Mouse (Mus musculus): ENCODE data around the gene Zfp74. TPM values are rescaled to one million over a fixed set of nuclear protein-coding genes. Genes with fewer than 3 reads are reported as not detected.

The Zfp74 gene
- polyA plus RNA-seq, 1 experiment from 2014 or later, result 12.8 TPM

- peaks cover 22% of the 10 kb centered on the region for H3K4me1 ChIP-seq (replicated peaks; ENCODE audit: control insufficient read depth, insufficient read depth, low read length)
- DNase-seq (ENCODE audit: low spot score) (peak; percentile 93), ATAC-seq (replicated peaks; ENCODE audit: low FRiP score, low TSS enrichment, low read depth) (peak; percentile 92)
- H3K4me3 ChIP-seq (ENCODE audit: low read depth, low read length), result peak within 1 kb of the TSS; percentile 78
- H3K36me3 ChIP-seq (ENCODE audit: control insufficient read depth, insufficient read depth, low read length), result peaks cover 31% of the 10 kb centered on the region
- H3K27ac ChIP-seq (ENCODE audit: low read depth), result peak within 1 kb of the TSS; percentile 97
- H3K4me2 ChIP-seq (ENCODE audit: low read length), result peak within 1 kb of the TSS; percentile 70
- peak within 1 kb of the TSS; percentile 87 for H3K9ac ChIP-seq (ENCODE audit: low read length)
- no peaks in the 10 kb centered on the region for H3K27me3 ChIP-seq (replicated peaks; ENCODE audit: control insufficient read depth, insufficient read depth, low read length)
- WGBS, result under 1% methylated on average over 62 of the region's 62 CpGs
- H3K9me3 ChIP-seq (ENCODE audit: control insufficient read depth, low read length), result 0 out of 2 replicates have a peak, but pooled peaks cover 2% of the 10 kb centered on the region
Observed at GRCm38 (mm10) chr7:29983690-29984380, 29.9 kb upstream of the Zfp74 start, which contains the start of gene Zfp568. TSS of gene Zfp568 (plus strand) at chr7:29983955.

- H3K36me3 ChIP-seq (ENCODE audit: control insufficient read depth, insufficient read depth, low read length), result peaks cover 27% of the 10 kb centered on the region
- H3K4me1 ChIP-seq (replicated peaks; ENCODE audit: control insufficient read depth, insufficient read depth, low read length), result peaks cover 22% of the 10 kb centered on the region
- no peaks in the 10 kb centered on the region for H3K27me3 ChIP-seq (replicated peaks; ENCODE audit: control insufficient read depth, insufficient read depth, low read length)
- H3K4me3 ChIP-seq (ENCODE audit: low read depth, low read length), result peak overlapping the region; percentile 78
- peak overlapping the region; percentile 87 for H3K9ac ChIP-seq (ENCODE audit: low read length)
- H3K9me3 ChIP-seq (ENCODE audit: control insufficient read depth, low read length), result 0 out of 2 replicates have a peak, but pooled peaks cover 2% of the 10 kb centered on the region
- H3K4me2 ChIP-seq (ENCODE audit: low read length), result peak overlapping the region; percentile 70
- ATAC-seq (replicated peaks; ENCODE audit: low FRiP score, low TSS enrichment, low read depth) (no peak), DNase-seq (ENCODE audit: low spot score) (no peak)
- H3K27ac ChIP-seq (ENCODE audit: low read depth), result peak overlapping the region; percentile 97
- under 1% methylated on average over 8 of the region's 8 CpGs for WGBS
Observed at GRCm38 (mm10) chr7:29983340-29983689, 29.4 kb upstream of the Zfp74 start.

GRCm38 (mm10) chr7:29982931-29983330 lies 29.0 kb upstream of the Zfp74 start:
- H3K4me1 ChIP-seq (replicated peaks; ENCODE audit: control insufficient read depth, insufficient read depth, low read length), result peaks cover 22% of the 10 kb centered on the region
- WGBS, result 23% methylated on average over 6 of the region's 6 CpGs
- peaks cover 23% of the 10 kb centered on the region for H3K36me3 ChIP-seq (ENCODE audit: control insufficient read depth, insufficient read depth, low read length)
- peak overlapping the region; percentile 97; the same call in 1 of the 2 replicates for H3K27ac ChIP-seq (ENCODE audit: low read depth)
- ATAC-seq (replicated peaks; ENCODE audit: low FRiP score, low TSS enrichment, low read depth) (no peak), DNase-seq (ENCODE audit: low spot score) (peak; percentile 53)
- H3K4me2 ChIP-seq (ENCODE audit: low read length), result peak overlapping the region; percentile 70
- H3K27me3 ChIP-seq (replicated peaks; ENCODE audit: control insufficient read depth, insufficient read depth, low read length), result no peaks in the 10 kb centered on the region
- peak overlapping the region; percentile 87 for H3K9ac ChIP-seq (ENCODE audit: low read length)
- H3K9me3 ChIP-seq (ENCODE audit: control insufficient read depth, low read length), result 0 out of 2 replicates have a peak, but pooled peaks cover 2% of the 10 kb centered on the region
- H3K4me3 ChIP-seq (ENCODE audit: low read depth, low read length), result peak overlapping the region; percentile 78

GRCm38 (mm10) chr7:29982341-29982740 lies 28.5 kb upstream of the Zfp74 start:
- Histone ChIP-seq H3K27me3 (replicated peaks; ENCODE audit: control insufficient read depth, insufficient read depth, low read length) (no peaks in the 10 kb centered on the region), H3K9me3 (ENCODE audit: control insufficient read depth, low read length) (0 out of 2 replicates have a peak, but pooled peaks cover 2% of the 10 kb centered on the region), H3K27ac (ENCODE audit: low read depth) (no peak overlapping the region), H3K4me3 (ENCODE audit: low read depth, low read length) (no peak overlapping the region), H3K36me3 (ENCODE audit: control insufficient read depth, insufficient read depth, low read length) (peaks cover 17% of the 10 kb centered on the region), H3K4me1 (replicated peaks; ENCODE audit: control insufficient read depth, insufficient read depth, low read length) (peaks cover 22% of the 10 kb centered on the region), H3K9ac (ENCODE audit: low read length) (no peak overlapping the region), H3K4me2 (ENCODE audit: low read length) (peak overlapping the region; percentile 70)
- ATAC-seq (replicated peaks; ENCODE audit: low FRiP score, low TSS enrichment, low read depth) (no peak), DNase-seq (ENCODE audit: low spot score) (no peak)
- WGBS, result 77% methylated on average over 4 of the region's 4 CpGs

- no peak for DNase-seq (ENCODE audit: low spot score)
- Histone ChIP-seq H3K9ac (ENCODE audit: low read length) (no peak overlapping the region), H3K27ac (ENCODE audit: low read depth) (no peak overlapping the region), H3K4me2 (ENCODE audit: low read length) (no peak overlapping the region), H3K27me3 (replicated peaks; ENCODE audit: control insufficient read depth, insufficient read depth, low read length) (no peaks in the 10 kb centered on the region), H3K4me3 (ENCODE audit: low read depth, low read length) (no peak overlapping the region), H3K9me3 (ENCODE audit: control insufficient read depth, low read length) (0 out of 2 replicates have a peak, but pooled peaks cover 2% of the 10 kb centered on the region), H3K36me3 (ENCODE audit: control insufficient read depth, insufficient read depth, low read length) (peaks cover 13% of the 10 kb centered on the region), H3K4me1 (replicated peaks; ENCODE audit: control insufficient read depth, insufficient read depth, low read length) (peaks cover 22% of the 10 kb centered on the region)
- no peak for ATAC-seq (replicated peaks; ENCODE audit: low FRiP score, low TSS enrichment, low read depth)
- WGBS, result 68% methylated on average over 3 of the region's 3 CpGs
Observed at GRCm38 (mm10) chr7:29981860-29982259, 28.0 kb upstream of the Zfp74 start.

- ATAC-seq (replicated peaks; ENCODE audit: low FRiP score, low TSS enrichment, low read depth) (no peak), DNase-seq (ENCODE audit: low spot score) (no peak)
- 41% methylated on average over 5 of the region's 5 CpGs for WGBS
- Histone ChIP-seq H3K9ac (ENCODE audit: low read length) (no peak overlapping the region), H3K27ac (ENCODE audit: low read depth) (peak overlapping the region; percentile 22; the same call in 1 of the 2 replicates), H3K4me3 (ENCODE audit: low read depth, low read length) (no peak overlapping the region), H3K4me1 (replicated peaks; ENCODE audit: control insufficient read depth, insufficient read depth, low read length) (peaks cover 22% of the 10 kb centered on the region), H3K4me2 (ENCODE audit: low read length) (no peak overlapping the region), H3K36me3 (ENCODE audit: control insufficient read depth, insufficient read depth, low read length) (peaks cover 10% of the 10 kb centered on the region), H3K9me3 (ENCODE audit: control insufficient read depth, low read length) (0 out of 2 replicates have a peak, but pooled peaks cover 2% of the 10 kb centered on the region), H3K27me3 (replicated peaks; ENCODE audit: control insufficient read depth, insufficient read depth, low read length) (no peaks in the 10 kb centered on the region)
Observed at GRCm38 (mm10) chr7:29981455-29981854, 27.6 kb upstream of the Zfp74 start.

- WGBS, result 89% methylated on average over 1 of the region's 1 CpGs
- H3K4me1 ChIP-seq (replicated peaks; ENCODE audit: control insufficient read depth, insufficient read depth, low read length), result peaks cover 18% of the 10 kb centered on the region
- 0 out of 2 replicates have a peak, but pooled peaks cover 2% of the 10 kb centered on the region for H3K9me3 ChIP-seq (ENCODE audit: control insufficient read depth, low read length)
- peaks cover 4% of the 10 kb centered on the region for H3K36me3 ChIP-seq (ENCODE audit: control insufficient read depth, insufficient read depth, low read length)
- H3K4me2 ChIP-seq (ENCODE audit: low read length), result no peak overlapping the region
- H3K4me3 ChIP-seq (ENCODE audit: low read depth, low read length), result no peak overlapping the region
- H3K27me3 ChIP-seq (replicated peaks; ENCODE audit: control insufficient read depth, insufficient read depth, low read length), result no peaks in the 10 kb centered on the region
- no peak overlapping the region for H3K27ac ChIP-seq (ENCODE audit: low read depth)
- H3K9ac ChIP-seq (ENCODE audit: low read length), result no peak overlapping the region
- no peak for ATAC-seq (replicated peaks; ENCODE audit: low FRiP score, low TSS enrichment, low read depth)
- no peak for DNase-seq (ENCODE audit: low spot score)
Observed at GRCm38 (mm10) chr7:29980761-29981160, 26.9 kb upstream of the Zfp74 start.

GRCm38 (mm10) chr7:29970686-29971085 lies 16.8 kb upstream of the Zfp74 start:
- DNase-seq (ENCODE audit: low spot score) (no peak), ATAC-seq (replicated peaks; ENCODE audit: low FRiP score, low TSS enrichment, low read depth) (no peak)
- Histone ChIP-seq H3K9ac (ENCODE audit: low read length) (no peak overlapping the region), H3K27ac (ENCODE audit: low read depth) (no peak overlapping the region), H3K27me3 (replicated peaks; ENCODE audit: control insufficient read depth, insufficient read depth, low read length) (no peaks in the 10 kb centered on the region), H3K36me3 (ENCODE audit: control insufficient read depth, insufficient read depth, low read length) (no peaks in the 10 kb centered on the region), H3K4me2 (ENCODE audit: low read length) (no peak overlapping the region), H3K4me3 (ENCODE audit: low read depth, low read length) (no peak overlapping the region), H3K9me3 (ENCODE audit: control insufficient read depth, low read length) (0 out of 2 replicates have a peak, but pooled peaks cover 5% of the 10 kb centered on the region), H3K4me1 (replicated peaks; ENCODE audit: control insufficient read depth, insufficient read depth, low read length) (no peaks in the 10 kb centered on the region)
- WGBS, result 87% methylated on average over 9 of the region's 9 CpGs

All from intestine, embryonic 14.5 days (tissue).